Mouse (Mus musculus) lung, embryonic 14.5 days (tissue): ENCODE data around the gene Mdfi. TPM values are rescaled to one million over a fixed set of nuclear protein-coding genes. Genes with fewer than 3 reads are reported as not detected.

Source experiments
- ATAC-seq: fragments of 200-750 bp; cut with Nextera tagmentation; 2 replicates; pipeline ENCODE4 v1.8.0; 2017; ENCODE audit warnings: mild to moderate bottlenecking, moderate TSS enrichment, moderate library complexity; ENCODE audit not compliant: insufficient read depth
- DNase-seq: peaks from one replicate; pipeline ENCODE4 v3.0.0-alpha.2; 2015
- H3K27ac ChIP-seq: fragments of 300-500 bp; sonication (generic); 2 replicates; pipeline ENCODE4 v1.5.1; 2014; ENCODE audit warnings: low read depth, mild to moderate bottlenecking, moderate library complexity
- H3K27me3 ChIP-seq: fragments of 300-500 bp; sonication (generic); 2 replicates; pipeline ENCODE4 v1.6.1; 2014; ENCODE audit warnings: low read length, control low read depth; ENCODE audit not compliant: insufficient read depth
- H3K36me3 ChIP-seq: fragments of 300-500 bp; sonication (generic); 2 replicates; pipeline ENCODE4 v1.6.1; 2014; ENCODE audit warnings: control low read depth; ENCODE audit not compliant: insufficient read depth
- H3K4me1 ChIP-seq: fragments of 300-500 bp; sonication (generic); 2 replicates; pipeline ENCODE4 v1.6.1; 2014; ENCODE audit warnings: antibody characterized with exemption, control low read depth; ENCODE audit not compliant: insufficient read depth
- H3K4me2 ChIP-seq: fragments of 300-500 bp; sonication (generic); 2 replicates; pipeline ENCODE4 v1.6.1; 2014; ENCODE audit warnings: mild to moderate bottlenecking
- H3K4me3 ChIP-seq: fragments of 300-500 bp; sonication (generic); 2 replicates; pipeline ENCODE4 v1.5.1; 2014; ENCODE audit warnings: low read depth, low read length
- H3K9ac ChIP-seq: fragments of 300-500 bp; sonication (generic); 2 replicates; pipeline ENCODE4 v1.6.1; 2014
- H3K9me3 ChIP-seq: fragments of 300-500 bp; sonication (generic); 2 replicates; pipeline ENCODE4 v1.6.1; 2016; ENCODE audit warnings: low read depth, low read length, control low read depth
- CTCF ChIP-seq: IDR thresholded peaks from 2 replicates; pipeline ENCODE4 v1.5.1; 2016; ENCODE audit warnings: antibody characterized with exemption, low read depth
- WGBS: fragments of 180-500 bp; shearing (Covaris S2); extraction: QIAGEN DNeasy Blood & Tissue Kit; methylation state at CpG from one replicate; pipeline ENCODE4 v1.1.7; 2014; 5-methylcytosine and 5-hydroxymethylcytosine counted together
- polyA plus RNA-seq: library from polyadenylated mRNA; unstranded; fragments of >200 nt; fragmentation: Nextera tagmentation; extraction: Ambion mirVana; gene quantifications from 2 replicates; pipeline ENCODE4 v1.2.1, GENCODE M21; 2014

Gene Mdfi
- polyA plus RNA-seq, 1 experiment from 2014 or later: 43.6 TPM

GRCm38 (mm10) chr17:47850639-47851314 is 16.3 kb upstream of the Mdfi start:
- no peak overlapping the region; the same call in 1 of the 2 replicates for H3K27ac ChIP-seq
- no peak for DNase-seq
- H3K9me3 ChIP-seq: no peaks in the 10 kb centered on the region
- H3K27me3 ChIP-seq: no peaks in the 10 kb centered on the region
- H3K4me3 ChIP-seq: no peak overlapping the region
- ATAC-seq: no peak
- no peaks in the 10 kb centered on the region for H3K36me3 ChIP-seq
- WGBS: 67% methylated on average over 7 of the region's 7 CpGs
- H3K4me2 ChIP-seq: no peak overlapping the region
- H3K4me1 ChIP-seq: no peaks in the 10 kb centered on the region
- H3K9ac ChIP-seq: no peak overlapping the region
- TF ChIP-seq CTCF: no peak

- H3K36me3 ChIP-seq: no peaks in the 10 kb centered on the region
- no peak overlapping the region for H3K9ac ChIP-seq
- DNase-seq: no peak
- peak overlapping the region; percentile 18; the same call in 1 of the 2 replicates for H3K27ac ChIP-seq
- no peak for TF ChIP-seq CTCF
- H3K27me3 ChIP-seq: no peaks in the 10 kb centered on the region
- H3K4me3 ChIP-seq: no peak overlapping the region
- H3K4me2 ChIP-seq: no peak overlapping the region
- H3K9me3 ChIP-seq: no peaks in the 10 kb centered on the region
- no peaks in the 10 kb centered on the region for H3K4me1 ChIP-seq
- 63% methylated on average over 3 of the region's 3 CpGs for WGBS
- ATAC-seq: no peak
Measured at GRCm38 (mm10) chr17:47850035-47850434, 15.5 kb upstream of the Mdfi start.

- peak; percentile 26; the same call in 1 of the 2 replicates for TF ChIP-seq CTCF
- DNase-seq (no peak), ATAC-seq (no peak)
- H3K4me3 ChIP-seq: no peak overlapping the region
- H3K4me2 ChIP-seq: no peak overlapping the region
- no peaks in the 10 kb centered on the region for H3K27me3 ChIP-seq
- H3K4me1 ChIP-seq: no peaks in the 10 kb centered on the region
- no peaks in the 10 kb centered on the region for H3K36me3 ChIP-seq
- 72% methylated on average over 6 of the region's 6 CpGs for WGBS
- no peak overlapping the region for H3K27ac ChIP-seq
- no peak overlapping the region for H3K9ac ChIP-seq
- peaks cover 4% of the 10 kb centered on the region for H3K9me3 ChIP-seq
Measured at GRCm38 (mm10) chr17:47847985-47848384, 13.5 kb upstream of the Mdfi start.

GRCm38 (mm10) chr17:47845609-47846008 is 11.1 kb upstream of the Mdfi start:
- no peaks in the 10 kb centered on the region for H3K36me3 ChIP-seq
- H3K4me2 ChIP-seq: no peak overlapping the region
- DNase-seq: no peak
- no peak for TF ChIP-seq CTCF
- no peak overlapping the region for H3K27ac ChIP-seq
- no peak overlapping the region for H3K9ac ChIP-seq
- H3K4me1 ChIP-seq: no peaks in the 10 kb centered on the region; the same call in 1 of the 2 replicates
- H3K4me3 ChIP-seq: no peak overlapping the region
- ATAC-seq: no peak
- H3K9me3 ChIP-seq: peaks cover 4% of the 10 kb centered on the region
- H3K27me3 ChIP-seq: no peaks in the 10 kb centered on the region
- 73% methylated on average over 11 of the region's 11 CpGs for WGBS

DNA sequence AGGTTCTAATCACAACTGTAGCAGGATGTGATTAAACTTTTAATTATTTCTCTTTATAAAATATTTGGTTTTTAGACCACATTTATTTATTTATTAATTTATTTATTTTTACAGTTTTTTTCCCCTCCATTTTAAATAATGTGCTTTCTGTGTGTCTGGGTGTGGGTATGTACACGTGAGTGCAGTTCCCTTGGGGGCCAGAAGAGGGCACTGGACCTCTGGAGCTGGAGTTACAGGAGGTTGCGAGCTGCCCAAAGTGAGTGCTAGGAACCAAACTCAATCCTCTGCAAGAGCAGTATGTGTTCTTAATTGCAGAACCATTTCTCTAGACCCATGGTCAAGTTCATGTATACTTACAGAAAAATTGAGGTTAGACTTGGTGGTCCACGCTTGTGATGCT is 9.0 kb upstream of the Mdfi start:
- no peaks in the 10 kb centered on the region for H3K36me3 ChIP-seq
- WGBS: 95% methylated on average over 3 of the region's 3 CpGs
- peak; percentile 45 for TF ChIP-seq CTCF
- no peak for ATAC-seq
- H3K4me3 ChIP-seq: no peak overlapping the region
- H3K9me3 ChIP-seq: peaks cover 4% of the 10 kb centered on the region
- H3K4me1 ChIP-seq: no peaks in the 10 kb centered on the region; the same call in 1 of the 2 replicates
- H3K27me3 ChIP-seq: no peaks in the 10 kb centered on the region
- no peak overlapping the region for H3K4me2 ChIP-seq
- no peak for DNase-seq
- no peak overlapping the region for H3K27ac ChIP-seq
- no peak overlapping the region for H3K9ac ChIP-seq

DNA sequence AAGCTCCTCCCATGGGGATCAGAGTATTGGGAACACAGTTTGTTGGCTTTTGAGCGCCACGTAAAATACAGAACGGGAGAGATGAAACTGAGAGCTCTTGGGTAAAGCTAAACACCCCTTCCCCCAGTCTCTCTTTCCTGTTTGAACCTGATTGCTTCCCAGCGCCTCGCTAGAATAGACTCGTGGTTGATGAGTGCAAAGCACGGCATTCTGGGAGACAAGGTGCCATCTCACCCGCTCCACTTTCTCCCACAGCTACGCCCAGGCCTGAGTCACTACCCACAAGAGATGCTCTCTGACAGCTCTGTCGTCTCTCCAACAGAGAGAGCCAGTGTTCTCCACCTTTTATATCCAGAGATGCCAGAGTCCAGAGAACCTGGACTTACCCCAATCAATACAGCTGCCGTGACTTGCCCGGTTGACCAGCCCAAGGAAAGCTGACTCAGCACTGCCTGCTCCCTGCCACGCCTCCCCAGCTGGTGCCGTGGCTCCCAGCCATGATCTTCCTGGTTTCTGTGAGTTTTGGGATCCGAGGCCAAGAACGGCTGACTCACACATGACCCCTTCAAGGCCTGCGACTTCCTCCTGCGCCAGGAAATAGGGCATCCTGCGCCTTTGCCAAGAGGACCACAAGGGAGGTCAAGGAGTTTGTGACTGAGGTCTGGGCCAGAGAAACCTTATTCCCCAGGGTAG is 7.6 kb upstream of the Mdfi start:
- peak overlapping the region; percentile 26 for H3K27ac ChIP-seq

GRCm38 (mm10) chr17:47841521-47841920 is 7.0 kb upstream of the Mdfi start:
- 80% methylated on average over 8 of the region's 8 CpGs for WGBS
- Histone ChIP-seq H3K9me3 (peaks cover 4% of the 10 kb centered on the region), H3K4me3 (no peak overlapping the region), H3K36me3 (no peaks in the 10 kb centered on the region), H3K27ac (no peak overlapping the region), H3K4me2 (no peak overlapping the region), H3K9ac (no peak overlapping the region), H3K27me3 (no peaks in the 10 kb centered on the region), H3K4me1 (peaks cover 5% of the 10 kb centered on the region)
- DNase-seq (no peak), ATAC-seq (no peak)
- no peak for TF ChIP-seq CTCF

More for the DNA sequence above, 7.6 kb upstream of the Mdfi start:
- Histone ChIP-seq H3K9ac (no peak overlapping the region), H3K4me2 (peak overlapping the region; percentile 15; the same call in 1 of the 2 replicates), H3K36me3 (no peaks in the 10 kb centered on the region), H3K9me3 (peaks cover 4% of the 10 kb centered on the region), H3K4me3 (no peak overlapping the region), H3K4me1 (peaks cover 5% of the 10 kb centered on the region), H3K27me3 (no peaks in the 10 kb centered on the region)
- ATAC-seq: peak; percentile 43; the same call in 1 of the 2 replicates
- WGBS: 46% methylated on average over 19 of the region's 19 CpGs
- no peak for TF ChIP-seq CTCF
- peak; percentile 91 for DNase-seq
